In genomic region chr5:124943793-124944383, GRCm38 (mm10) we compare ENCODE assay signal across 7 mouse cellular contexts. TPM values are rescaled to one million over a fixed set of nuclear protein-coding genes. Genes with fewer than 3 reads are reported as not detected.
DNase-seq lines count a peak whose midpoint lies in the region; ATAC-seq lines count a peak whose summit lies in the region.

No protein-coding gene starts in this region.

- intact Hi-C loops in heart, postnatal 36 days (cut with DNase I) = loop anchor here (1.0 to 2.0 kb wide), 2 partner anchors 70 to 163 kb away; no protein-coding TSS in a partner anchor

- DNase-seq in limb, embryonic 11.5 days (ENCODE audit: low spot score) = peak; percentile 52
- no peak for DNase-seq in limb, embryonic 10.5 days (ENCODE audit: low spot score)
- DNase-seq in MN1 (ENCODE audit: low spot score) = peak; percentile 25
- DNase-seq in cerebellum, adult 11-12 months = peak; percentile 35
- DNase-seq in heart, postnatal 36 days = peak; percentile 68 to 75
- peak; percentile 38 to 77 for DNase-seq in spleen, postnatal 10 days (ENCODE audit: low spot score in 2 of 2)

- no peaks in the 10 kb centered on the region for H3K9me3 ChIP-seq in limb, embryonic 11.5 days (ENCODE audit: control insufficient read depth, low read length)
- no peaks in the 10 kb centered on the region for H3K9me3 ChIP-seq in limb, embryonic 10.5 days (replicated peaks)
- H3K9me3 ChIP-seq in lung, embryonic 15.5 days = no peaks in the 10 kb centered on the region

- H3K4me1 ChIP-seq in limb, embryonic 11.5 days (ENCODE audit: control insufficient read depth, insufficient read depth, low read length) = no peaks in the 10 kb centered on the region
- H3K4me1 ChIP-seq in limb, embryonic 10.5 days = peaks cover 8% of the 10 kb centered on the region; the same call in 1 of the 2 replicates
- H3K4me1 ChIP-seq in lung, embryonic 15.5 days = 0 out of 2 replicates have a peak, but pooled peaks cover 7% of the 10 kb centered on the region

- WGBS in limb, embryonic 11.5 days = 70% methylated on average over 12 of the region's 12 CpGs
- WGBS in limb, embryonic 10.5 days = 70% methylated on average over 12 of the region's 12 CpGs
- WGBS in lung, embryonic 15.5 days = 42% methylated on average over 12 of the region's 12 CpGs

- H3K36me3 ChIP-seq in limb, embryonic 11.5 days (ENCODE audit: control insufficient read depth, insufficient read depth, low read length) = no peaks in the 10 kb centered on the region
- H3K36me3 ChIP-seq in limb, embryonic 10.5 days = no peaks in the 10 kb centered on the region
- H3K36me3 ChIP-seq in lung, embryonic 15.5 days = no peaks in the 10 kb centered on the region

- no peak overlapping the region for H3K9ac ChIP-seq in limb, embryonic 11.5 days (ENCODE audit: low read length)
- no peak overlapping the region for H3K9ac ChIP-seq in lung, embryonic 15.5 days

- no peak for ATAC-seq in limb, embryonic 11.5 days (ENCODE audit: insufficient number of reproducible peaks, low FRiP score, low TSS enrichment, low read depth)
- ATAC-seq in lung, embryonic 15.5 days (ENCODE audit: borderline replicate concordance, extremely low read depth, low FRiP score, low TSS enrichment) = 0 out of 2 replicates have a peak, but pooled peaks have one; percentile 55

- H3K4me2 ChIP-seq in limb, embryonic 11.5 days (ENCODE audit: low read depth, severe bottlenecking) = no peak overlapping the region
- H3K4me2 ChIP-seq in lung, embryonic 15.5 days = no peak overlapping the region

- H3K4me3 ChIP-seq in limb, embryonic 11.5 days (ENCODE audit: low read depth, low read length) = no peak overlapping the region
- H3K4me3 ChIP-seq in limb, embryonic 10.5 days = no peak overlapping the region
- H3K4me3 ChIP-seq in lung, embryonic 15.5 days = no peak overlapping the region

- H3K27ac ChIP-seq in limb, embryonic 11.5 days (replicated peaks; ENCODE audit: low read depth, low read length) = no peak overlapping the region
- no peak overlapping the region for H3K27ac ChIP-seq in limb, embryonic 10.5 days
- H3K27ac ChIP-seq in lung, embryonic 15.5 days = no peak overlapping the region

- H3K27me3 ChIP-seq in limb, embryonic 11.5 days (ENCODE audit: control insufficient read depth, insufficient read depth, low read length) = no peaks in the 10 kb centered on the region
- no peaks in the 10 kb centered on the region for H3K27me3 ChIP-seq in limb, embryonic 10.5 days (ENCODE audit: low read depth, poor library complexity, severe bottlenecking)
- H3K27me3 ChIP-seq in lung, embryonic 15.5 days = no peaks in the 10 kb centered on the region

RNA-seq across cellular contexts. Expression of gene Rflna, which starts 59.1 kb away (rescaled TPM):
- 8.0 and 11.8 TPM in 2 replicates for polyA plus RNA-seq in limb, embryonic 11.5 days (2014; fragmentation: Nextera tagmentation; extraction: Ambion mirVana)
- polyA plus RNA-seq in limb, embryonic 10.5 days (2016; fragmentation: Nextera tagmentation; extraction: Ambion mirVana) = 1.1 and 4.5 TPM in 2 replicates
- under 1 TPM in 1 of 2 experiments, not detected in 1; 0.47 TPM for total RNA-seq in heart, postnatal 36 days (2021)
- polyA plus RNA-seq in lung, embryonic 15.5 days (2015; fragmentation: Nextera tagmentation; extraction: Ambion mirVana) = 6.4 and 7.7 TPM in 2 replicates
